Mouse (Mus musculus): ENCODE measurements around the gene Hist1h3b. TPM values are rescaled to one million over a fixed set of nuclear protein-coding genes. Genes with fewer than 3 reads are reported as not detected.

Hist1h3b gene
- polyA plus RNA-seq, 1 experiment = 1.3 TPM

DNA sequence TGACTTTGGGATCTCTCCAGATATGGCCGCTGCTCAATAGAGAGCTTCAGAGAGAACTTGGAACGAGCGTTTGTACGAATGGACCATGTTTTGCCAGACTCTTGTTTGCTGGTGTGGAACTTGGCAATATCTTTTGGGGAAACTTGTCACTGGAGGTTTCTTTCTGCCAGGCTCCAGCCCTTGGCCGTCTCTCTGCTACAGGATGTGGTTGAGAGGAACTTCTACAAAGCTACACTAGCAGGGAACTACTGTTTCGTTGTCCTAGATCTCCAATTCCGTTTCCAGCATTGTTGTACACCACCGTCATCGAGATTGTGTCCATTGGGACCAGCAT lies 22.9 kb upstream of the Hist1h3b start:
- no peak for TF ChIP-seq MYOG (IDR thresholded peaks at IDR 0.05; ENCODE audit: control insufficient read depth in 1 of 3, insufficient read depth in 1 of 3, insufficient read length in 2 of 3, low read depth in 2 of 3)
- TF ChIP-seq TCF3 (IDR thresholded peaks at IDR 0.05; ENCODE audit: insufficient read length, low read depth) = no peak
- no peak for TF ChIP-seq USF1 (IDR thresholded peaks at IDR 0.05; ENCODE audit: low read depth)
- no peaks in the 10 kb centered on the region for H3K27me3 ChIP-seq (ENCODE audit: control insufficient read depth, insufficient read depth, insufficient read length)
- no peaks in the 10 kb centered on the region for H3K79me2 ChIP-seq (ENCODE audit: control insufficient read depth, insufficient read depth)

GRCm38 (mm10) chr13:23729706-23730105 lies 22.4 kb upstream of the Hist1h3b start:
- Histone ChIP-seq H3K4me2 (ENCODE audit: low read depth) (no peak overlapping the region), H3ac (ENCODE audit: control insufficient read depth, insufficient read length) (no peak overlapping the region), H3K36me3 (ENCODE audit: control insufficient read depth, insufficient read depth) (no peaks in the 10 kb centered on the region), H3K4me3 (no peak overlapping the region), H3K27me3 (ENCODE audit: control insufficient read depth, insufficient read depth, insufficient read length) (no peaks in the 10 kb centered on the region), H3K79me2 (ENCODE audit: control insufficient read depth, insufficient read depth) (no peaks in the 10 kb centered on the region)
- TF ChIP-seq MYOD1 (IDR thresholded peaks at IDR 0.05; ENCODE audit: control insufficient read depth in 1 of 3, insufficient read length in 2 of 3, low read depth in 2 of 3) (no peak), MYOG (IDR thresholded peaks at IDR 0.05; ENCODE audit: control insufficient read depth in 1 of 3, insufficient read depth in 1 of 3, insufficient read length in 2 of 3, low read depth in 2 of 3) (no peak), USF1 (IDR thresholded peaks at IDR 0.05; ENCODE audit: low read depth) (no peak), POLR2A (IDR thresholded peaks at IDR 0.05; ENCODE audit: insufficient read length, low read depth) (no peak), TCF3 (IDR thresholded peaks at IDR 0.05; ENCODE audit: insufficient read length, low read depth) (no peak), POLR2AphosphoS2 (IDR thresholded peaks at IDR 0.05; ENCODE audit: insufficient read length, low read depth) (no peak), E2F4 (IDR thresholded peaks at IDR 0.05; ENCODE audit: insufficient read depth) (no peak), SRF (IDR thresholded peaks at IDR 0.05; ENCODE audit: control insufficient read depth, insufficient read length, low read depth) (no peak), REST (IDR thresholded peaks at IDR 0.05; ENCODE audit: insufficient read depth, insufficient read length) (no peak), TCF12 (IDR thresholded peaks at IDR 0.05; ENCODE audit: insufficient read depth, poor library complexity, severe bottlenecking) (no peak), MAX (IDR thresholded peaks at IDR 0.05; ENCODE audit: low read depth) (no peak)

More for the DNA sequence above, 22.9 kb upstream of the Hist1h3b start:
- Histone ChIP-seq H3K4me2 (ENCODE audit: low read depth) (no peak overlapping the region), H3K4me3 (no peak overlapping the region), H3K36me3 (ENCODE audit: control insufficient read depth, insufficient read depth) (no peaks in the 10 kb centered on the region), H3ac (ENCODE audit: control insufficient read depth, insufficient read length) (no peak overlapping the region)

GRCm38 (mm10) chr13:23730479-23730878 lies 21.6 kb upstream of the Hist1h3b start:
- Histone ChIP-seq H3K4me3 (no peak overlapping the region), H3K79me2 (ENCODE audit: control insufficient read depth, insufficient read depth) (no peaks in the 10 kb centered on the region), H3K4me2 (ENCODE audit: low read depth) (no peak overlapping the region), H3K27me3 (ENCODE audit: control insufficient read depth, insufficient read depth, insufficient read length) (no peaks in the 10 kb centered on the region), H3ac (ENCODE audit: control insufficient read depth, insufficient read length) (no peak overlapping the region), H3K36me3 (ENCODE audit: control insufficient read depth, insufficient read depth) (no peaks in the 10 kb centered on the region)
- TF ChIP-seq POLR2A (IDR thresholded peaks at IDR 0.05; ENCODE audit: insufficient read length, low read depth) = no peak
- TF ChIP-seq CEBPB (IDR thresholded peaks at IDR 0.05; ENCODE audit: insufficient read depth, poor library complexity, severe bottlenecking) = no peak
- TF ChIP-seq E2F4 (IDR thresholded peaks at IDR 0.05; ENCODE audit: insufficient read depth) = no peak
- TF ChIP-seq POLR2AphosphoS2 (IDR thresholded peaks at IDR 0.05; ENCODE audit: insufficient read length, low read depth) = no peak
- no peak for TF ChIP-seq MAX (IDR thresholded peaks at IDR 0.05; ENCODE audit: low read depth)
- no peak for TF ChIP-seq TCF12 (IDR thresholded peaks at IDR 0.05; ENCODE audit: insufficient read depth, poor library complexity, severe bottlenecking)
- no peak for TF ChIP-seq SRF (IDR thresholded peaks at IDR 0.05; ENCODE audit: control insufficient read depth, insufficient read length, low read depth)
- no peak for TF ChIP-seq REST (IDR thresholded peaks at IDR 0.05; ENCODE audit: insufficient read depth, insufficient read length)
- no peak for TF ChIP-seq MYOD1 (IDR thresholded peaks at IDR 0.05; ENCODE audit: control insufficient read depth in 1 of 3, insufficient read length in 2 of 3, low read depth in 2 of 3)
- TF ChIP-seq TCF3 (IDR thresholded peaks at IDR 0.05; ENCODE audit: insufficient read length, low read depth) = no peak
- TF ChIP-seq MYOG (IDR thresholded peaks at IDR 0.05; ENCODE audit: control insufficient read depth in 1 of 3, insufficient read depth in 1 of 3, insufficient read length in 2 of 3, low read depth in 2 of 3) = no peak
- TF ChIP-seq USF1 (IDR thresholded peaks at IDR 0.05; ENCODE audit: low read depth) = no peak

DNA sequence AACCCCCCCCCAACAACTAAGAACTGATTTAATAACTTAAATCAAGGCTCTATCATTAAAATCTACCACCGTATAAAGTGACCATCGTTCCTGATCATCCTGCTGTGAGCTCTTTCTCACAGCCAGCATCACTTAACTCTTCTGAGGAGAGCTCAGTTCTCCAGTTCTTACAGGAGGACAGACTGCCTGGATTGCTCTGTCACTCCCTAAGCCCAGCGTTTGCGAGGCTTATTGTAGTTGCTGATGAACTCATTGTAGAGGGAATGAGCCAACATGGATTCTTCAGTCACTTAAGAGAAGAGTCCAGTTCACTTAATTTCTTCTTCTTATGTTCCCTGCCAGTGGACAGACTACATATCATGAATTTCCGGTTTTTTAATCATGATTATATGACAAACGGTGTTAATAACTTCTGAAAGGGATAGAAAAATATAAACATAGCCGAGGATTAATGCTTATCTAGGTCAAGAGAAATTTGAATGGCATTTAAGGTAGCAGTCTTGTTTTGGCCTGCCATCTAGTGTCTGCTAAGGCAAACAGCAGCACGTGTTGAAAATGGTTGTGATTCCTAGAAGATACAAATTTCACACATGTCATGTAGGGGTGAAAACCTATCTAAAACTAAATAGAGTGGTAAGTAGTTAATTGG lies 19.8 kb upstream of the Hist1h3b start:
- H3K79me2 ChIP-seq (ENCODE audit: control insufficient read depth, insufficient read depth) = no peaks in the 10 kb centered on the region
- no peaks in the 10 kb centered on the region for H3K27me3 ChIP-seq (ENCODE audit: control insufficient read depth, insufficient read depth, insufficient read length)
- no peak overlapping the region for H3ac ChIP-seq (ENCODE audit: control insufficient read depth, insufficient read length)
- no peak overlapping the region for H3K4me3 ChIP-seq
- H3K36me3 ChIP-seq (ENCODE audit: control insufficient read depth, insufficient read depth) = no peaks in the 10 kb centered on the region
- H3K4me2 ChIP-seq (ENCODE audit: low read depth) = no peak overlapping the region
- TF ChIP-seq MAX (IDR thresholded peaks at IDR 0.05; ENCODE audit: low read depth) (no peak), CEBPB (IDR thresholded peaks at IDR 0.05; ENCODE audit: insufficient read depth, poor library complexity, severe bottlenecking) (no peak), MYOG (IDR thresholded peaks at IDR 0.05; ENCODE audit: control insufficient read depth in 1 of 3, insufficient read depth in 1 of 3, insufficient read length in 2 of 3, low read depth in 2 of 3) (no peak), TCF3 (IDR thresholded peaks at IDR 0.05; ENCODE audit: insufficient read length, low read depth) (no peak), POLR2A (IDR thresholded peaks at IDR 0.05; ENCODE audit: insufficient read length, low read depth) (no peak), TCF12 (IDR thresholded peaks at IDR 0.05; ENCODE audit: insufficient read depth, poor library complexity, severe bottlenecking) (no peak), REST (IDR thresholded peaks at IDR 0.05; ENCODE audit: insufficient read depth, insufficient read length) (no peak), POLR2AphosphoS2 (IDR thresholded peaks at IDR 0.05; ENCODE audit: insufficient read length, low read depth) (no peak)

DNA sequence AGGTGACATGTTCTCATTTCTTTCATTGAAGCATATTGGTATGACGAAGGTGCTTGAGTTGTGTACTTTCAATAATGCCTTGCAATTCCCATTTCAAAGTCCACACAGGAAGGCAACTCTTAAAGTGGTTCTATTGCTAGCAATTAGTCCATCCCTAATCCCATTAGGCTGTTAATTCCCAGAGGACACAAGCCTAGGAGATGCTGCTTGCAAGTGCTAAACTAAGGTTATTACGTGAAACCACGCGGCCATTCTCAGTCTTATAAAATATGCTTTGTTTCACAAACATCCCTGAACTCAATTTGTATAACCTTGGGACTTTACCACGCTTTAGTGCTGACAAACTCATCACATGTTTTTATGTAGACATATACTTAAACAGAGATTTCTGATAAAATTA lies 15.0 kb upstream of the Hist1h3b start:
- Histone ChIP-seq H3K27me3 (ENCODE audit: control insufficient read depth, insufficient read depth, insufficient read length) (no peaks in the 10 kb centered on the region), H3K79me2 (ENCODE audit: control insufficient read depth, insufficient read depth) (no peaks in the 10 kb centered on the region), H3K36me3 (ENCODE audit: control insufficient read depth, insufficient read depth) (no peaks in the 10 kb centered on the region), H3K4me2 (ENCODE audit: low read depth) (no peak overlapping the region), H3ac (ENCODE audit: control insufficient read depth, insufficient read length) (no peak overlapping the region), H3K4me3 (no peak overlapping the region)
- TF ChIP-seq USF1 (IDR thresholded peaks at IDR 0.05; ENCODE audit: low read depth) (no peak), MYOD1 (IDR thresholded peaks at IDR 0.05; ENCODE audit: control insufficient read depth in 1 of 3, insufficient read length in 2 of 3, low read depth in 2 of 3) (no peak), POLR2AphosphoS2 (IDR thresholded peaks at IDR 0.05; ENCODE audit: insufficient read length, low read depth) (no peak), MAX (IDR thresholded peaks at IDR 0.05; ENCODE audit: low read depth) (no peak), E2F4 (IDR thresholded peaks at IDR 0.05; ENCODE audit: insufficient read depth) (no peak), REST (IDR thresholded peaks at IDR 0.05; ENCODE audit: insufficient read depth, insufficient read length) (no peak), TCF12 (IDR thresholded peaks at IDR 0.05; ENCODE audit: insufficient read depth, poor library complexity, severe bottlenecking) (no peak), SRF (IDR thresholded peaks at IDR 0.05; ENCODE audit: control insufficient read depth, insufficient read length, low read depth) (no peak), MYOG (IDR thresholded peaks at IDR 0.05; ENCODE audit: control insufficient read depth in 1 of 3, insufficient read depth in 1 of 3, insufficient read length in 2 of 3, low read depth in 2 of 3) (no peak), TCF3 (IDR thresholded peaks at IDR 0.05; ENCODE audit: insufficient read length, low read depth) (no peak), POLR2A (IDR thresholded peaks at IDR 0.05; ENCODE audit: insufficient read length, low read depth) (no peak), CEBPB (IDR thresholded peaks at IDR 0.05; ENCODE audit: insufficient read depth, poor library complexity, severe bottlenecking) (no peak)

Measured in myocyte (in vitro differentiated cells).